Mouse (Mus musculus): ENCODE results near the gene Tmem210. TPM values are rescaled to one million over a fixed set of nuclear protein-coding genes. Genes with fewer than 3 reads are reported as not detected.
A peak's percentile ranks its signal among the peaks of the same experiment; 100 is the strongest.

Gene Tmem210
- polyA plus RNA-seq, 1 experiment: not detected

GRCm38 (mm10) chr2:25265897-25266656 lies 21.9 kb upstream of the Tmem210 start:
- Histone ChIP-seq H3K27me3 (replicated peaks; ENCODE audit: control insufficient read depth, insufficient read depth, low read length) (no peaks in the 10 kb centered on the region), H3K4me1 (ENCODE audit: control insufficient read depth, insufficient read depth, low read length) (peaks cover 21% of the 10 kb centered on the region), H3K27ac (ENCODE audit: insufficient read depth, low read depth, low read length) (peak overlapping the region; percentile 95), H3K4me3 (ENCODE audit: insufficient read depth, low read depth, low read length) (peak overlapping the region; percentile 58), H3K36me3 (ENCODE audit: control insufficient read depth, insufficient read depth, low read length) (no peaks in the 10 kb centered on the region)
- no peak for TF ChIP-seq POLR2A (IDR thresholded peaks at IDR 0.05; ENCODE audit: low read depth, low read length)
- TF ChIP-seq CTCF (conservative IDR thresholded peaks at IDR 0.05; ENCODE audit: insufficient read depth, insufficient read length, low read depth, low read length): no peak
- WGBS: 34% methylated on average over 6 of the region's 6 CpGs
- peak; percentile 66 for DNase-seq

- TF ChIP-seq CTCF (conservative IDR thresholded peaks at IDR 0.05; ENCODE audit: insufficient read depth, insufficient read length, low read depth, low read length) (no peak), POLR2A (IDR thresholded peaks at IDR 0.05; ENCODE audit: low read depth, low read length) (no peak)
- 9% methylated on average over 2 of the region's 2 CpGs for WGBS
- H3K27me3 ChIP-seq (replicated peaks; ENCODE audit: control insufficient read depth, insufficient read depth, low read length): no peaks in the 10 kb centered on the region
- H3K4me1 ChIP-seq (ENCODE audit: control insufficient read depth, insufficient read depth, low read length): peaks cover 26% of the 10 kb centered on the region
- no peaks in the 10 kb centered on the region for H3K36me3 ChIP-seq (ENCODE audit: control insufficient read depth, insufficient read depth, low read length)
- peak overlapping the region; percentile 58 for H3K4me3 ChIP-seq (ENCODE audit: insufficient read depth, low read depth, low read length)
- peak overlapping the region; percentile 95 for H3K27ac ChIP-seq (ENCODE audit: insufficient read depth, low read depth, low read length)
- peak; percentile 86 for DNase-seq
Observed at GRCm38 (mm10) chr2:25266720-25267119, 21.2 kb upstream of the Tmem210 start.

GRCm38 (mm10) chr2:25267241-25267640 lies 20.7 kb upstream of the Tmem210 start:
- Histone ChIP-seq H3K27me3 (replicated peaks; ENCODE audit: control insufficient read depth, insufficient read depth, low read length) (no peaks in the 10 kb centered on the region), H3K27ac (ENCODE audit: insufficient read depth, low read depth, low read length) (peak overlapping the region; percentile 36), H3K36me3 (ENCODE audit: control insufficient read depth, insufficient read depth, low read length) (no peaks in the 10 kb centered on the region), H3K4me3 (ENCODE audit: insufficient read depth, low read depth, low read length) (no peak overlapping the region), H3K4me1 (ENCODE audit: control insufficient read depth, insufficient read depth, low read length) (peaks cover 24% of the 10 kb centered on the region)
- DNase-seq: no peak
- TF ChIP-seq CTCF (conservative IDR thresholded peaks at IDR 0.05; ENCODE audit: insufficient read depth, insufficient read length, low read depth, low read length): no peak
- TF ChIP-seq POLR2A (IDR thresholded peaks at IDR 0.05; ENCODE audit: low read depth, low read length): no peak

- Histone ChIP-seq H3K27ac (ENCODE audit: insufficient read depth, low read depth, low read length) (no peak overlapping the region), H3K27me3 (replicated peaks; ENCODE audit: control insufficient read depth, insufficient read depth, low read length) (no peaks in the 10 kb centered on the region), H3K4me1 (ENCODE audit: control insufficient read depth, insufficient read depth, low read length) (peaks cover 25% of the 10 kb centered on the region), H3K4me3 (ENCODE audit: insufficient read depth, low read depth, low read length) (no peak overlapping the region), H3K36me3 (ENCODE audit: control insufficient read depth, insufficient read depth, low read length) (no peaks in the 10 kb centered on the region)
- 68% methylated on average over 4 of the region's 4 CpGs for WGBS
- no peak for DNase-seq
- TF ChIP-seq POLR2A (IDR thresholded peaks at IDR 0.05; ENCODE audit: low read depth, low read length): no peak
- TF ChIP-seq CTCF (conservative IDR thresholded peaks at IDR 0.05; ENCODE audit: insufficient read depth, insufficient read length, low read depth, low read length): no peak
Observed at GRCm38 (mm10) chr2:25267746-25268309, 20.1 kb upstream of the Tmem210 start.

- Histone ChIP-seq H3K4me3 (ENCODE audit: insufficient read depth, low read depth, low read length) (peak within 1 kb of the TSS; percentile 85), H3K4me1 (ENCODE audit: control insufficient read depth, insufficient read depth, low read length) (peaks cover 21% of the 10 kb centered on the region), H3K36me3 (ENCODE audit: control insufficient read depth, insufficient read depth, low read length) (no peaks in the 10 kb centered on the region; the same call in 1 of the 2 replicates), H3K27ac (ENCODE audit: insufficient read depth, low read depth, low read length) (peak within 1 kb of the TSS; percentile 46), H3K27me3 (replicated peaks; ENCODE audit: control insufficient read depth, insufficient read depth, low read length) (no peaks in the 10 kb centered on the region)
- TF ChIP-seq POLR2A (IDR thresholded peaks at IDR 0.05; ENCODE audit: low read depth, low read length) (peak; percentile 86), CTCF (conservative IDR thresholded peaks at IDR 0.05; ENCODE audit: insufficient read depth, insufficient read length, low read depth, low read length) (peak; percentile 52; the same call in 1 of the 2 replicates)
- 1% methylated on average over 55 of the region's 55 CpGs for WGBS
- DNase-seq: peak; percentile 99
Observed at GRCm38 (mm10) chr2:25271827-25272511, 16.0 kb upstream of the Tmem210 start, which contains the start of the genes Ssna1 and Anapc2. Gene Ssna1 (minus strand): TSS chr2:25272438. Gene Anapc2 (plus strand): TSS chr2:25272478.

- Histone ChIP-seq H3K27ac (ENCODE audit: insufficient read depth, low read depth, low read length) (no peak overlapping the region), H3K27me3 (replicated peaks; ENCODE audit: control insufficient read depth, insufficient read depth, low read length) (no peaks in the 10 kb centered on the region), H3K4me3 (ENCODE audit: insufficient read depth, low read depth, low read length) (peak overlapping the region; percentile 85), H3K4me1 (ENCODE audit: control insufficient read depth, insufficient read depth, low read length) (peaks cover 15% of the 10 kb centered on the region; the same call in 1 of the 2 replicates), H3K36me3 (ENCODE audit: control insufficient read depth, insufficient read depth, low read length) (no peaks in the 10 kb centered on the region; the same call in 1 of the 2 replicates)
- under 1% methylated on average over 29 of the region's 29 CpGs for WGBS
- DNase-seq: no peak
- TF ChIP-seq CTCF (conservative IDR thresholded peaks at IDR 0.05; ENCODE audit: insufficient read depth, insufficient read length, low read depth, low read length): no peak
- no peak for TF ChIP-seq POLR2A (IDR thresholded peaks at IDR 0.05; ENCODE audit: low read depth, low read length)
Observed at GRCm38 (mm10) chr2:25272515-25272914, 15.4 kb upstream of the Tmem210 start.
